Mouse (Mus musculus) erythroblast, adult 5-6 weeks (primary cell): ENCODE data around the gene Trmt10a. TPM values are rescaled to one million over a fixed set of nuclear protein-coding genes. Genes with fewer than 3 reads are reported as not detected.

Experiments
- ATAC-seq: replicated peaks from 2 replicates; pipeline ENCODE4 v1.8.0; 2016; ENCODE audit warnings: moderate number of reproducible peaks, mild to moderate bottlenecking, moderate TSS enrichment, inconsistent platforms; ENCODE audit not compliant: poor library complexity, low FRiP score, severe bottlenecking
- total RNA-seq, 2 experiments: library from RNA; stranded (forward) in 1 of 2; stranded (reverse) in 1 of 2; fragments of 150-400 nt in 1 of 2; fragments of 200-764, 138-1000 nt in 1 of 2; gene quantifications; 2 replicates each; pipeline versions ENCODE4 v1.2.3 to v1.2.4; 2015 to 2017; ENCODE audit warnings: low replicate concordance in 2 of 2

The Trmt10a gene
- total RNA-seq (2015; ENCODE audit: low replicate concordance) (0.77 and 3.3 TPM in 2 replicates), total RNA-seq (2017; ENCODE audit: low replicate concordance) (3.8 and 12.3 TPM in 2 replicates)

DNA sequence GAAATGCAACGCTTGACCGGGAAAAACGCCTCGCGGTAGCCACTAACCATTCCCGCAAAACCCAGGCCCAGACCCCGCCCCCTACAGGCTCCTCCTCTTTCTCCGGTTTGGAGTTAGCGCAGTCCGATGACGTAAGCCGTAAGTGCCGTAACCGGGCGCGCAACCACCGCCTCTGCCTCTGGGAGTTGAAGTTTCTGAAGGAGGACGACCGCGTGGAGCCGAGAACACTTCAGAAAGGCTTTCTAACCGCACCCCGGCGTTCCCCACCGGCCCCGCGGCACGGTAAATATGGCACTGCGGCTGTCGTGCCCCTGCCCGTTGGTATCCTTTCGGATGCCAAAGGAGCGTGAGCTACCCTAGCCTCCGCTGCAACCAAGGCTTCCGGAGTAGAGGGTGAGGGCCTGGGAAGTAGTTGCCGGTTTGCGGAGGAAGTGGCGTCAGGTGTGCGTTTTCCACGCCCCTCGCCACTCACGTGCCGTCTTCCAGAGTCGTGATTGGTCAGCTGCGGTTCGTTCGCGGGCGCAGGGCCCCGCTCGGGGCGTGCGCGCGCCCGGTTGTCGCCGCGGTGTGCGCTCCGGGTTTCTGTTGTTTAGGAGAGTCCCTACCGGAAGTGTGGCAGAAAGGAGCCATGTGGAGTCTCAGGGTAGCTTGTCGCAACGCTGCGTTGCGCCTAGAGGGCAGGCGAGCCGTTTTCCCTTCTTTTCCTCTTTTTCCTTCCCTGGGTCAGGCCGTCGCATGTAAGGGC is at the start of gene Trmt10a:
Gene Trmt10a, plus strand, starts transcription at position 134 of the 745 bp plus-strand sequence.
- peak; percentile 93 for ATAC-seq

DNA sequence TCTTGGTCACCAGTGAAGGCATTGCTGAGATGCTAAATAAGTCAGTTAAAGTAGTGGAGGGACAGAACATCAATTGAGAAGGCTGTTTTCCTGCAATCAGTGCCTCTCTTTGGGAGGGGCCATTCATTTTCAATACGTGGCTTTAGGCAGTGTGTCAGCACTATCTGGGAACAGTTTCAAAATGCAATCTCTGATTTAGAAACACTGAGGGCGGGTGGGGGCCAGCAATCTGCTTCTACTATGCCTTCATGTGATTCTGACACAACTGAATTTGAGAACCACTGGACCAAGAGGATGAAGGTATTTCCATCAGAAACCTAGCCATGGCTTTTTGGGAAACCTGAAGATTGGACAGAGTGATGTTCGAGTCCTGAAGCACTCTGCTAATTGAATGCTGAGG is 47.9 kb upstream of the Trmt10a start:
- no peak for ATAC-seq

GRCm38 (mm10) chr3:138095718-138096117 is 47.5 kb upstream of the Trmt10a start:
- ATAC-seq = no peak

GRCm38 (mm10) chr3:138096263-138097028 is 46.8 kb upstream of the Trmt10a start:
- no peak for ATAC-seq

DNA sequence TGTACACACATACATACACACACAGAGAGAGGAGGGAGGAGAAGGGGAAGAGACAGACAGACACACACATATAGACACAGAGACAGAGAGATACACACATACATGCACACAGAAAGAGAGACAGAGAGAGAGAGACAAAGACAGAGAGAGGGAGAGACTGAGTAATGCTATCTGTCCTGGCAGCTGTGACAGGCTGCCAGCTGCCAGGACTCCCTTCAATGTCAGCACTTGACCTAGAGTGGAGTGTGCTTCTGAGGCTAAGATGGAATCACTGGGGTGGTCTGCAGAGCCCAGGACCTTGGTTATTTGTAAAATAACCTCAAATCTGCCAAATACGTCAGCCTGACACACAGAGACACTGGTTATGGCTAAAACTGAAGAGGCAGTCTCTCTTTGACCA is 45.5 kb upstream of the Trmt10a start:
- no peak for ATAC-seq

DNA sequence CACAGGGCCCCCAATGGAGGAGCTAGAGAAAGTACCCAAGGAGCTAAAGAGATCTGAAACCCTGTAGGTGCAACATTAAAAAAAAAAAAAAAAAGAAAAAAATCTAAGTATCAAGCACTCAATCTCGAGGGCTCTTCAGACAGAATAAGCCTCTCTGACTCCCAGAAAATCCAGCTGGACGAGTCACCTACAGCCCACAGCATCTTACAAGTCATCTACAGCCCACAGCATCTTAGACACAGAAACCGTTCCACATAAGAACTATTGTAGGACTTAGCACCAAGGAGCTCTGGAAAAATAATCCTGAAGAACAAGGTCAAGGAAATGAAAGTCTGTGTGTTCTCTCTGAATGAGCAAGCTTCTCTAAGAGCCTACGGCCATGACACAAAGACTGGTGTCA is 41.3 kb upstream of the Trmt10a start:
- ATAC-seq = no peak

- no peak for ATAC-seq
These were observed 39.6 kb upstream of the Trmt10a start for GRCm38 (mm10) chr3:138103690-138104089.

DNA sequence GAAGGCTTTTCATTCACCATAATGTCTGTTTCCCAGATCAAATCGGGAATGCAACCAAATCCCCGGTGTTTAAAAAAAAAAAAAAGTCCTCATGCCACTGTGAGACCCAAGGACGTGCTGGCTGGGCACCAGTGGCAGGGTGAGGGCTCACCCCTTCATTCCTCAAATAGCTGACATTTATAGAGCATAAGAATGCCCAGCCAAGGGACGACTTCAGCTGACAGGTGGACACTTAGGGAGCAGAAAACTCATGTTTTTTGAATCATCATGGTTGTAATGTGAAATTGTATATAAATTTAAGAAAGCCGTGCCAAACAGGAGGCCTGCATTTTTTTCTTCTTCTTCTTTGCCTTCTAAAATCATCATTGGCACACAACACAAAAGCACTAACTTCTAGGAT is 38.2 kb upstream of the Trmt10a start:
- ATAC-seq = no peak

DNA sequence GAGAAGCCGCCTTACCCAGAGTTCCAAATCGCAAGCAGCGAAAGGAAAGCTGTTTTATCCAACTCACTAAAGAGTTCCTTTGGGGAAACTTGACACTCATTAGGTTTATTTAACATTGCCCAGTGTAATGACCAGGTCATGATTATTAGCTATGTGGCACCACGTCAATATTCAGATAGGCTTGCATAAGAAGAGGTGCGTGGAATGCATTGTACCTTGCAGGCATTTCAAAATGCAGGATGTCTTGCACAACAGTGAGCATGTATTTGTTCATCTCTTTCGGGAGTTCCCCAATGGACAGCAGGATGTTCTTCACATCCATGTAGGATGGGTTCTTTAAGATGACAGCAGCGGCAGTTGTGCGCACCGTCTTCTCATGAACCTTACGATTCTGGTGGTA is 36.4 kb upstream of the Trmt10a start:
- ATAC-seq = no peak

GRCm38 (mm10) chr3:138110910-138111782 is 32.1 kb upstream of the Trmt10a start:
- ATAC-seq = 0 out of 2 replicates have a peak, but pooled peaks have one; percentile 39

DNA sequence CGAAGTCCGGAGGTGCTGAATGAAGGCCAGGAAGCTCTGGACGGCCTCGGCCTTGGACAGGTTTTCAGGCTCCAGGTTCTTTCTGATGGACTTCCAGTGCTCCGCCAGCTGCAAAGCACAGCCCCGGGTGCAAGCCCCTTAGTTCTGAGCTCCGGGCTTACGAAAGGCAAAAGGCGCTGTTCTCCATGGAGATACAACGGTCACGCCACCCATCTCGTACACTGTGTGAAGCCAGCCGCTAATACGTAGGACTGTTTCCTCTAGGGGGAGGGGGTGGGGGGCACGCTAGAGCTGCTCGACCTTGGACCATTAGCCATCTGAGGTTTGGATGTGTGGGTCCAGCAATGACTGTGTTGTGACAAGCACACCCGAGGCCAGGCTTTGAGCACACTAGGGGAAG is 29.1 kb upstream of the Trmt10a start:
- no peak for ATAC-seq

DNA sequence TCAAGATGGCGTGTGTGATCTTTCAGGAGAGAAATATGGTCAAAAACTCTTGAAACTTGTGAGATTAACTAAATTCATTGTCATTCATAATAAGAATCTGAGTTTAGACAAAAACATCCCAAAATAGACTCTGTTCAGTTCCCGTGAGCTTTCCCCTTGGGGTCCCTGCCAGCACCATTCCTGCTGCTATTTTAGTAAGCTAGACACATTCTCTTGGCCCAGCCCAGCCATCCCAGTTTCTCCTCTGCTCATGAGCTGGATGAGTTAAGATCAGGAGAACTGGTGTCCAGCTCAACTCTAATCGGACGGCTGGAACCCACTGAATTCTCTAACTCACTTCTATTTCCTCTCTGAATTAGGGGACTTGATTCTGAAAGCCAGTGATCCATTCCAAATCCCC is 26.4 kb upstream of the Trmt10a start:
- ATAC-seq = no peak

DNA sequence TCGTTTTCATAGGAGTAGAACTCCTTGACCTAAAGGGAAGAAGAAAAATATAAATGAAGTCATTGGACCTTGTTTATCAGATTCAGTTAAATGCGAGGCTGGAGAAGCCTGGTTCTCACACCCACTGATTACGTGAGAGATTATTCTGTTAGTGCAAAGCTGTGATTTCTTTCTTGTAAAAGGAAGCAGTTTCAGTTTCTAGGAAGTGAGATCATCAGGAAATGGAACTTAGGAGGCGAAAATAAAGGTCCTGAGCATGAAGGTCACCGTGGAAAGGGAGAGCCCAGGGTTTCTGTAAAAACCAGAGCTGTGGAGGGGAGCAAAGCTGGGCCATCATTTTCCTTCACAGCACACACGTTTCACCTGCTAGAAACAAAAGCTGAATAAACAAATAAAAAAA is 24.9 kb upstream of the Trmt10a start:
- ATAC-seq = no peak

GRCm38 (mm10) chr3:138118831-138119230 is 24.4 kb upstream of the Trmt10a start:
- no peak for ATAC-seq

- ATAC-seq = no peak
These were observed 23.7 kb upstream of the Trmt10a start for GRCm38 (mm10) chr3:138119444-138120105.

- ATAC-seq = no peak
These were observed 21.8 kb upstream of the Trmt10a start for GRCm38 (mm10) chr3:138121461-138121860.

- ATAC-seq = no peak
These were observed 19.4 kb upstream of the Trmt10a start for GRCm38 (mm10) chr3:138123842-138124241.

DNA sequence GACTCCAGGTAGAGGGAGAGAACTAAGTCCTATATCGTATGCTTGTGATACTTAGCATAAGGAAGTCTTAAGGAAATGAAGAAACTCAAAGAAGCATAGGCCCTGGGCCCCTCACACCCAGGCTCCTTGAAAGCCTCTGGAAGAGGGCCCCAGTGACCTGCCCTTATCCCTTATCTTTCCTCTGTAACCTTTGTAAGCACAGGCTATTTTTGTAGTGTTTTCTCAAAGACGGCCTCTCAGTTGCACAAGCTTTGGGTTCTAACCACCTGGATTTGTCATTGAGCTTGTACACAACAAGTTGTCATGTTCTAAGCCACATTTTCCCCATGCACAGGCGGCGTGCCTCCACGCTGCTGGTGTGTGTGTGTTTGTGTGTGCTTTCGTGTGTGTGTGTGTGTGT is 14.1 kb upstream of the Trmt10a start:
- no peak for ATAC-seq

DNA sequence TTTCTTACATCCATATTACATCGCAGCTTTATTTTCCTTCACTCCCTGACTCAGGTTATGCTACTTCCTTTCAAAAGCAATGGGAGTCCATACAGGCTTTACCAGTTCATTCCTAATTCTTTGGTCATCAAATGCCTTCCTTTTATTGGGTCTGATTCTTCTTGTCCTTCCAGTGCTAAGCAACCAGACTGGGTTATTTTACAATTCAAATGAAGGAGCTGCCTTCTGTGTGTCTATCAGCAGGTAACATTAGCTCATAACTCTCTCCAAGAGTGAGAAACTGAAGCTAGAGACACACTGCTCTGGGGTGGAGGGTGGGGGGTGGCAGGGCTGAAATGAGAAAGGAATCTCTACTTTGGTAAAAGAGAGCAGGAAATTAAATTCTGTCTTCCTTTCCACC is 12.6 kb upstream of the Trmt10a start:
- ATAC-seq = no peak

DNA sequence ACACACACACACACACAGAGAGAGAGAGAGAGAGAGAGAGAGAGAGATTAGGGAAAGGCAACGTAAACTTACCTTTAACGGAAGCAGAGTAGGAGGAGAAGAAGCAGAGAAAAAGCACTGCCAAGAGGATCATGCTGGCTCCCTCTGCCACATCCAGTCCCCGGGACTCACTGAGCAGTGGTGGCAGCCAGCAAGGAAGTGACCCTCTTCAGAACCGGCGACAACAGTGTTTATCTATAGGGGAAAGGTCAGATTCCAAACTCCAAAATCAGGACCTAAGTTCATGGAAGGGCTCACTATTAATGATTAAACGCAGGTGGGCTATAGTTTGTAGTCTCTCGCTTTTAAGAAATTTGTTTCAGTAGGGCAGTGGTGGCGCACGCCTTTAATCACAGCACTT is 12.1 kb upstream of the Trmt10a start:
- no peak for ATAC-seq
